Mouse (Mus musculus) stomach, postnatal 0 days (tissue): ENCODE measurements around the gene Susd2. TPM values are rescaled to one million over a fixed set of nuclear protein-coding genes. Genes with fewer than 3 reads are reported as not detected.

Experiments
- ATAC-seq: fragments of 200-750 bp; cut with Nextera tagmentation; 2 replicates; pipeline ENCODE4 v1.8.0; 2017; ENCODE audit not compliant: low FRiP score, low TSS enrichment
- DNase-seq: peaks from one replicate; pipeline ENCODE4 v3.0.0-alpha.2; 2016; ENCODE audit warnings: low spot score
- H3K27ac ChIP-seq: fragments of 300-500 bp; sonication (generic); replicated peaks from 2 replicates; pipeline ENCODE4 v1.5.1; 2014; ENCODE audit warnings: mild to moderate bottlenecking, control low read depth
- H3K27me3 ChIP-seq: fragments of 300-500 bp; sonication (generic); 2 replicates; pipeline ENCODE4 v1.6.1; 2014; ENCODE audit warnings: low read length; ENCODE audit not compliant: control insufficient read depth, insufficient read depth
- H3K36me3 ChIP-seq: fragments of 300-500 bp; sonication (generic); 2 replicates; pipeline ENCODE4 v1.6.1; 2014; ENCODE audit warnings: low read length, mixed read lengths; ENCODE audit not compliant: control insufficient read depth, insufficient read depth
- H3K4me1 ChIP-seq: fragments of 300-500 bp; sonication (generic); replicated peaks from 2 replicates; pipeline ENCODE4 v1.6.1; 2014; ENCODE audit warnings: antibody characterized with exemption; ENCODE audit not compliant: control insufficient read depth, insufficient read depth
- H3K4me2 ChIP-seq: fragments of 300-500 bp; sonication (generic); replicated peaks from 2 replicates; pipeline ENCODE4 v1.6.1; 2014; ENCODE audit warnings: low read depth, mild to moderate bottlenecking, control low read depth, moderate library complexity
- H3K4me3 ChIP-seq: fragments of 300-500 bp; sonication (generic); 2 replicates; pipeline ENCODE4 v1.5.1; 2014; ENCODE audit warnings: low read depth, low read length, control low read depth
- H3K9ac ChIP-seq: fragments of 300-500 bp; sonication (generic); 2 replicates; pipeline ENCODE4 v1.6.1; 2014; ENCODE audit warnings: mild to moderate bottlenecking, low read length, control low read depth, mixed read lengths
- H3K9me3 ChIP-seq: fragments of 300-500 bp; sonication (generic); 2 replicates; pipeline ENCODE4 v1.6.1; 2016; ENCODE audit warnings: low read length; ENCODE audit not compliant: control insufficient read depth
- CTCF ChIP-seq: IDR thresholded peaks from 2 replicates; pipeline ENCODE4 v1.5.1; 2016; ENCODE audit warnings: antibody characterized with exemption, low read depth, mild to moderate bottlenecking, moderate library complexity
- EP300 ChIP-seq: optimal IDR thresholded peaks from 2 replicates; pipeline ENCODE3; 2016; ENCODE audit warnings: antibody characterized with exemption
- WGBS: fragments of 180-500 bp; shearing (Covaris S2); extraction: QIAGEN DNeasy Blood & Tissue Kit; methylation state at CpG from one replicate; pipeline ENCODE4 v1.1.7; 2014; 5-methylcytosine and 5-hydroxymethylcytosine counted together
- polyA plus RNA-seq: library from polyadenylated mRNA; unstranded; fragments of >200 nt; fragmentation: Nextera tagmentation; extraction: Ambion mirVana; gene quantifications from 2 replicates; pipeline ENCODE4 v1.2.1, GENCODE M21; 2015

Gene Susd2
- polyA plus RNA-seq, 1 experiment from 2014 or later: 12.2 TPM

DNA sequence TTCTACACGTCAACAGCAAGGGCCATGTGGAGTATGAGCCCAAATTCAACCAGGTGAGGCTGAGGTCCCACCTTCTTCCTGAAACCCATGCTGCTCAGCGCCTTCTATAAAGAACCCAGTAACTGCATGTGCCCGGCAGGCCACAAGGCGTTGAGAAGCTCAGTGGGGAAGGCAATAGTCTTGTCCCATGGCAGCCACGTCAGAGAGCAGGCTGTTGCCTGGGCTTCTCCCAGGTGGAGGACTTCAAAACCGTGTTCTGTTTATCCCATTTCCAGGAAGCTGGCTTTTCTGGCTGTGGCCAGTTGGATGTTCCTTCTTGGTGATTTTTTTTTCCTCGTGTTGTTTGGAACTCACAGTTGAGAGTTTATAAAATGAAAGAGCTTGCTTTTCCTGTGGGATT lies 33.3 kb downstream of the Susd2 start:
- no peaks in the 10 kb centered on the region for H3K36me3 ChIP-seq
- TF ChIP-seq CTCF (0 out of 2 replicates have a peak, but pooled peaks have one; percentile 10), EP300 (no peak)
- 36% methylated on average over 7 of the region's 7 CpGs for WGBS
- H3K4me1 ChIP-seq: no peaks in the 10 kb centered on the region
- no peak for ATAC-seq
- H3K9me3 ChIP-seq: no peaks in the 10 kb centered on the region
- no peak for DNase-seq
- no peaks in the 10 kb centered on the region for H3K27me3 ChIP-seq
- H3K4me2 ChIP-seq: no peak overlapping the region
- H3K27ac ChIP-seq: 0 out of 2 replicates have a peak overlapping the region, but pooled peaks have one; percentile 18
- H3K9ac ChIP-seq: no peak overlapping the region
- H3K4me3 ChIP-seq: no peak overlapping the region

DNA sequence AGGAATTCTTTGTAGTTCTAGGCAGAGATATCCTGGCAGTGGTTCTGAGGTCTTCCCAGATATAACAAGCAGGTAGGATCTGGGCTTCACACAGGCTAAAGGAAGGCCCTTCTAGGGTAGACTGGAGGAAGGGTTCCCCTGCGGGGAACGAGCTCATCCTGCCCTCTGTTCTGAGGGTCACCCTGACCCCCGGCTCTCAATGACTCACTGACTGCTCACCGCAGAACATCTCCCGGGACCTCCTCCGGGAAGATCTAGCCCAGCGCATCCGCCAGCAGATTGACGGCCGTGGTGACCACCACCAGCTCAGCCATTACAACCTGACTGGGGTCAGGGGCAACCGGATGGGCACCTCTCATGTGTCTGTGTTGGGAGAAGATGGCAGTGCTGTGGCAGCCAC lies 34.8 kb downstream of the Susd2 start:
- Histone ChIP-seq H3K4me1 (no peaks in the 10 kb centered on the region), H3K36me3 (no peaks in the 10 kb centered on the region), H3K27me3 (no peaks in the 10 kb centered on the region), H3K4me3 (no peak overlapping the region), H3K9me3 (no peaks in the 10 kb centered on the region), H3K27ac (no peak overlapping the region), H3K9ac (no peak overlapping the region), H3K4me2 (no peak overlapping the region)
- TF ChIP-seq EP300 (no peak), CTCF (no peak)
- no peak for ATAC-seq
- no peak for DNase-seq
- 86% methylated on average over 11 of the region's 11 CpGs for WGBS

DNA sequence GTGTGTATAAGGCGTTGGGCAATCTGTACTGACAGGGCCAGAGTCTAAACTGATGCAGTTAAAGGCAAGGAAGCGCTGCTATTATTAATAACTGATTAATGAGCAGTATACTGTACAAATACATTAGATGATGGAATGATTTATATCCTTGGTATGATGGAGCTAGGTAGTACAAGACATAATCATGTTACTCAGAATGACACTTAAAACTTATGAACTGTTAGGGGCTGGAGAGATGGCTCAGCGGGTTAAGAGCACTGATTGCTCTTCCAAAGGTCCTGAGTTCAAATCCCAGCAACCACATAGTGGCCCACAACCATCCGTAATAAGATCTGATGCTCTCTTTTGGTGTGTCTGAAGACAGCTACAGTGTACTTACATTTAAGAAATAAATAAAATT lies 36.6 kb downstream of the Susd2 start:
- H3K4me3 ChIP-seq: no peak overlapping the region
- no peaks in the 10 kb centered on the region for H3K36me3 ChIP-seq
- TF ChIP-seq EP300 (no peak), CTCF (no peak)
- no peak for DNase-seq
- no peak for ATAC-seq
- H3K4me1 ChIP-seq: no peaks in the 10 kb centered on the region
- H3K9me3 ChIP-seq: no peaks in the 10 kb centered on the region
- no peak overlapping the region for H3K27ac ChIP-seq
- H3K9ac ChIP-seq: no peak overlapping the region
- H3K27me3 ChIP-seq: no peaks in the 10 kb centered on the region
- H3K4me2 ChIP-seq: no peak overlapping the region
- WGBS: 83% methylated on average over 4 of the region's 4 CpGs

DNA sequence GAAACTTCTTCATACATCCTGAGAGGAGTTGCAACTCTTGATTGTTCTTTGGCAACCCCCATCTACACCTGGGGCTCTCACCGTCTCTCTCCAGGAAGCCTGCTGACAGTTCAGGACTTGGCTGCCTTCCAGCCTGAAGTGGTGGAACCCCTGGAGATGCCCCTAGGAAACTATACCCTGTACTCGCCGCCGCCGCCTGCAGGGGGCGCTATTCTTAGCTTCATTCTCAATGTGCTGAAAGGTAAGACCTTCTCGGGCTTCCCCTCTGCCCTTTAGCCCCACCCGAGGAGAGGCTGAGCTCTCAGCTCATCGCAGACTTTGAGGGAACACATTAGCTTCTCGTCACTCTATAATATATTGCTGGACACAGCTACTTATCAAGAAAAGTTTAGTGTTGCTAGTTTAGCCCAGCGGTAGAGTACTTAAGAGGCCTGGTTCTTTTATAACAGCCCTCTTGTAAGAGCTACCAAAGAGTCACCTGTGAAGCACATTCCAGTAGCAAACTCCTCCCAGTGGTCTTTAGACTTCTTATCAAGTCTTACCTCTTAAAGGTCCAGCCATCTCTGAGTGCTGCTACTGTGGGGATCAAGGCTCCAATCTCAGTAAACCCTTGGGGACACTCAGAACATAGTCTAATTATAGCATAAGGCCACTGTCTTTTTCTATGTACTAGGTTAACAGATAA lies 38.5 kb downstream of the Susd2 start:
- DNase-seq (no peak), ATAC-seq (no peak)
- Histone ChIP-seq H3K27ac (no peak overlapping the region), H3K9ac (no peak overlapping the region), H3K27me3 (no peaks in the 10 kb centered on the region), H3K4me2 (no peak overlapping the region), H3K36me3 (no peaks in the 10 kb centered on the region), H3K9me3 (no peaks in the 10 kb centered on the region), H3K4me1 (no peaks in the 10 kb centered on the region), H3K4me3 (no peak overlapping the region)
- WGBS: 38% methylated on average over 11 of the region's 11 CpGs
- TF ChIP-seq EP300 (no peak), CTCF (peak; percentile 37)

DNA sequence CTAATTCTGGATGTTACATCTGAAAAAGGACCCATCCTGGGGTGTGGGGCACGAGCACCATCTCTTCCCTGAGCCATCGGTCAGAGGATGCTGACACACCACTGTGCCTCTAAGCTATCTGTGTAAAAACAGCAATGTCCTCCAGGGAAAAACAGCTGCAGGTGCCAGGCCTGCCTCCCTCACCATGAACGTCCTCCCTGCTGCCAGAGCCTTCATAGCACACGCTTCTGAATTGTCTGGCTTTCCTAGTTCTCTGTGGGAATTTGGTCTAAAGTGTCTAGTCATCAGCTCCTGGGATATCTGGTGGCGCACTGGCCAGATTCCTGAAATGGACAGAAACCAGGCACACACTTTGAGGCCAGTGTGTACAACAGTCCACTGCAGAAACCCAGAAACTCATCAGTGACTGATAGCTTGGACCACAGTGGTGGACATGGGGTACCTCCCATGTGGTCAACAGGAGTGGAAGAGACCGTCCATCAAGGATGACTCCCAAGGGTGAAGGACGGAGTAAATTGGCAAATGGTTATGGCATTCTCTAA lies 43.5 kb downstream of the Susd2 start:
- Histone ChIP-seq H3K27ac (no peak overlapping the region), H3K9me3 (0 out of 2 replicates have a peak, but pooled peaks cover 3% of the 10 kb centered on the region), H3K4me3 (no peak overlapping the region), H3K4me1 (no peaks in the 10 kb centered on the region), H3K27me3 (no peaks in the 10 kb centered on the region), H3K36me3 (no peaks in the 10 kb centered on the region), H3K9ac (no peak overlapping the region), H3K4me2 (no peak overlapping the region)
- 72% methylated on average over 7 of the region's 7 CpGs for WGBS
- no peak for ATAC-seq
- no peak for TF ChIP-seq CTCF
- TF ChIP-seq EP300: no peak
- no peak for DNase-seq

DNA sequence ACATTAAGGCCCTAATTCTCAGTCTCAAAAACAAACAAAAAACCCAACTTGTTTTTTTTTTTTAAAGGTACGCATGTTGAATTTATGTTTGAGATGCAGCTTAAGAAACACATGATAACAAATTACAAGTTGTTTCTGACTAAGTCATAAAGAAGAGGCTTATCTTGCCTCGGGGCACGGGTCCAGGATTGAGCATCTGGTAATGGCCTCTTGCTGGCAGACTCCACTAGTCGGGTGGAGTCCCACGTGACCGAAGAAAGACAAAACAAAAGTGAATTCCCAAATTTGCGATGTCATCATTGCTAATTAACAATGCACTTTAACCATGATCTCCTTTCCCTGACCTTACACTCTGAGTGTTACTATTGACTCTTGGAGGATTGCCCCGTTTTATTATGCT lies 47.8 kb downstream of the Susd2 start:
- Histone ChIP-seq H3K36me3 (no peaks in the 10 kb centered on the region), H3K27ac (no peak overlapping the region), H3K9me3 (0 out of 2 replicates have a peak, but pooled peaks cover 3% of the 10 kb centered on the region), H3K27me3 (no peaks in the 10 kb centered on the region), H3K9ac (no peak overlapping the region), H3K4me3 (no peak overlapping the region), H3K4me2 (no peak overlapping the region), H3K4me1 (0 out of 2 replicates have a peak, but pooled peaks cover 3% of the 10 kb centered on the region)
- TF ChIP-seq CTCF (no peak), EP300 (no peak)
- DNase-seq: no peak
- WGBS: 58% methylated on average over 8 of the region's 8 CpGs
- ATAC-seq: no peak
